Mouse (Mus musculus) cortical plate, adult 2 months (tissue): ENCODE results near the gene Dchs2. TPM values are rescaled to one million over a fixed set of nuclear protein-coding genes. Genes with fewer than 3 reads are reported as not detected.
A peak's percentile ranks its signal among the peaks of the same experiment; 100 is the strongest.

Source experiments
- H3K27ac ChIP-seq: fragments of 200-500 bp; 2 replicates; pipeline ENCODE4 v1.5.1; 2012; ENCODE audit warnings: low read length, control low read depth, inconsistent platforms; ENCODE audit not compliant: insufficient read depth
- H3K4me1 ChIP-seq: fragments of 200-500 bp; 2 replicates; pipeline ENCODE4 v1.6.1; 2011; ENCODE audit warnings: low read length; ENCODE audit not compliant: control insufficient read depth, insufficient read depth
- H3K4me3 ChIP-seq: fragments of 200-500 bp; 2 replicates; pipeline ENCODE4 v1.5.1; 2011; ENCODE audit warnings: mild to moderate bottlenecking, low read length, control low read depth; ENCODE audit not compliant: insufficient read depth
- CTCF ChIP-seq: fragments of 200-500 bp; IDR thresholded peaks from 2 replicates; pipeline ENCODE4 v1.5.1; 2011; ENCODE audit warnings: mild to moderate bottlenecking, control low read depth, low read length; ENCODE audit not compliant: insufficient read depth; ENCODE audit errors: extremely low read depth
- POLR2A ChIP-seq: fragments of 200-500 bp; IDR thresholded peaks from 2 replicates; pipeline ENCODE4 v1.6.1; 2011; ENCODE audit warnings: mild to moderate bottlenecking, low read length, control low read depth; ENCODE audit not compliant: insufficient read depth; ENCODE audit errors: extremely low read depth
- polyA plus RNA-seq: library from polyadenylated mRNA; depleted of rRNA; stranded (reverse); fragments of >200 nt; gene quantifications from 2 replicates; pipeline ENCODE4 v1.2.3, GENCODE M21; 2012

Dchs2 gene
- polyA plus RNA-seq, 1 experiment, result 0.38 TPM

GRCm38 (mm10) chr3:83230326-83230725 lies 102.6 kb downstream of the Dchs2 start:
- Histone ChIP-seq H3K4me1 (no peaks in the 10 kb centered on the region), H3K4me3 (no peak overlapping the region), H3K27ac (no peak overlapping the region)
- TF ChIP-seq POLR2A (no peak), CTCF (no peak)

- TF ChIP-seq CTCF, result no peak
- TF ChIP-seq POLR2A, result no peak
- no peak overlapping the region for H3K27ac ChIP-seq
- H3K4me1 ChIP-seq, result no peaks in the 10 kb centered on the region
- H3K4me3 ChIP-seq, result no peak overlapping the region
These were observed 106.7 kb downstream of the Dchs2 start for GRCm38 (mm10) chr3:83234457-83234856.

- no peaks in the 10 kb centered on the region for H3K4me1 ChIP-seq
- TF ChIP-seq POLR2A (no peak), CTCF (no peak)
- H3K4me3 ChIP-seq, result no peak overlapping the region
- no peak overlapping the region for H3K27ac ChIP-seq
These were observed 107.3 kb downstream of the Dchs2 start for GRCm38 (mm10) chr3:83235061-83235460.

GRCm38 (mm10) chr3:83246536-83246935 lies 118.8 kb downstream of the Dchs2 start:
- no peaks in the 10 kb centered on the region for H3K4me1 ChIP-seq
- TF ChIP-seq POLR2A (no peak), CTCF (no peak)
- H3K4me3 ChIP-seq, result no peak overlapping the region
- no peak overlapping the region for H3K27ac ChIP-seq

- Histone ChIP-seq H3K27ac (no peak overlapping the region), H3K4me1 (no peaks in the 10 kb centered on the region), H3K4me3 (no peak overlapping the region)
- TF ChIP-seq POLR2A, result no peak
- TF ChIP-seq CTCF, result no peak
These were observed 122.3 kb downstream of the Dchs2 start for GRCm38 (mm10) chr3:83250001-83250545.

- H3K27ac ChIP-seq, result no peak overlapping the region
- no peak overlapping the region for H3K4me3 ChIP-seq
- no peaks in the 10 kb centered on the region for H3K4me1 ChIP-seq
- no peak for TF ChIP-seq CTCF
- no peak for TF ChIP-seq POLR2A
These were observed 124.2 kb downstream of the Dchs2 start for GRCm38 (mm10) chr3:83251899-83252298.

GRCm38 (mm10) chr3:83259421-83259820 lies 131.7 kb downstream of the Dchs2 start:
- no peak overlapping the region for H3K27ac ChIP-seq
- no peaks in the 10 kb centered on the region for H3K4me1 ChIP-seq
- no peak overlapping the region for H3K4me3 ChIP-seq
- TF ChIP-seq CTCF (no peak), POLR2A (no peak)

GRCm38 (mm10) chr3:83266009-83266408 lies 138.3 kb downstream of the Dchs2 start:
- TF ChIP-seq CTCF, result no peak
- no peak for TF ChIP-seq POLR2A
- H3K4me3 ChIP-seq, result no peak overlapping the region
- no peak overlapping the region for H3K27ac ChIP-seq
- no peaks in the 10 kb centered on the region for H3K4me1 ChIP-seq

GRCm38 (mm10) chr3:83270228-83270627 lies 142.5 kb downstream of the Dchs2 start:
- H3K27ac ChIP-seq, result no peak overlapping the region
- no peaks in the 10 kb centered on the region for H3K4me1 ChIP-seq
- H3K4me3 ChIP-seq, result no peak overlapping the region
- no peak for TF ChIP-seq CTCF
- TF ChIP-seq POLR2A, result no peak

GRCm38 (mm10) chr3:83270982-83271381 lies 143.2 kb downstream of the Dchs2 start:
- Histone ChIP-seq H3K4me3 (no peak overlapping the region), H3K27ac (no peak overlapping the region), H3K4me1 (no peaks in the 10 kb centered on the region)
- no peak for TF ChIP-seq POLR2A
- TF ChIP-seq CTCF, result peak; percentile 4; the same call in 1 of the 2 replicates

GRCm38 (mm10) chr3:83273555-83274244 lies 146.0 kb downstream of the Dchs2 start:
- TF ChIP-seq POLR2A (no peak), CTCF (peak; percentile 65; the same call in 1 of the 2 replicates)
- Histone ChIP-seq H3K4me1 (no peaks in the 10 kb centered on the region), H3K4me3 (no peak overlapping the region), H3K27ac (no peak overlapping the region)
